Mouse (Mus musculus): ENCODE data around the gene Elob.
A peak's percentile ranks its signal among the peaks of the same experiment; 100 is the strongest.

Gene Elob

DNA sequence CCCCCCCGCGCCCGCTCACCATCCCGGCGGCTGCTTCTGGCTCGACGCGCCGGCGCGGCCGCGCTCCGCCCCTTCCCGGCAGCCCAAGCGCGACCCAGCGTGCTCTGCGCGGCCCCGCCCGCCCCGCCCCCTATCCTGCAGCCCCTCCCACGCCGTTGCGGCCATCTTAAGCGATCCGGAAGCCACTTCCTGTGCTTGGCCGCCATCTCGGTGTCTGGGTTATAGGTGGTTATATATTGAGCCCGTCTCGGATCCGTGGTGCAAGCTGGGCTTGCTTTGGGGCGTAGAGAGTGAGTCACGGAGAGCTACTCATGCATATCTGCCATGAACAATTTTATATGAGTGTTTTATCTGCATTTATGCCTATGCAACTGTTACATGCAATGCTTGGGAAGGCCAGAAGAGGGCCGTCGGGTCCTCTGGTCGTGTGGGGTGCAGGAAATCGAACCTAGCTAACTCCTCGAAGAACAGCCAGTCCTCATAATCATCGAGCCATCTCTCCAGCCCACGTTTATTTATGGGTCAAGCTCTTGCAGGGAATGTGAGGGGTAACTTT, at the start of gene Elob:
Gene Elob, minus strand, starts transcription at position 73 of the 556 bp plus-strand sequence.
- peak; percentile 93 for DNase-seq (ENCODE audit: low read depth, low spot score)

DNA sequence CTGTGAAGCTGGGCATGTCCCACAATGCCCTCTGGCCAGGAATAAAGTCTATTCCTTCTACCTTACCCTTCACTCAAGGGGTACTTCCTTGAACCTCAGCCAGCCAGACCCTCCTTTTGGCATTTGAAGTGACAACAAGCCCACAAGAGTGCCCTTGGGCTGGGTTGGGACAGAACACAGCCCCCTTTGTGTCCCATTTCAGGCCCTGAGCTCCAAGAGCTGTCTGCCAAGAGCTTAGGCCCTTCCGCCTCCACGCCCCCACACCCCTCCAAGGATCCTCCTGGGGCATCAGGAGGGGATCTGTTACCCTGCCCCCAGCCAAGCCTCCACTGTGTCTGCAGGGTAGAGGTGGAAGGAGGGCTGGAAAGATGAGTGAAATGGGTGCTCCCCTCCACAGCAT, 48.2 kb upstream of the Elob start:
- DNase-seq (ENCODE audit: low read depth, low spot score): no peak

DNA sequence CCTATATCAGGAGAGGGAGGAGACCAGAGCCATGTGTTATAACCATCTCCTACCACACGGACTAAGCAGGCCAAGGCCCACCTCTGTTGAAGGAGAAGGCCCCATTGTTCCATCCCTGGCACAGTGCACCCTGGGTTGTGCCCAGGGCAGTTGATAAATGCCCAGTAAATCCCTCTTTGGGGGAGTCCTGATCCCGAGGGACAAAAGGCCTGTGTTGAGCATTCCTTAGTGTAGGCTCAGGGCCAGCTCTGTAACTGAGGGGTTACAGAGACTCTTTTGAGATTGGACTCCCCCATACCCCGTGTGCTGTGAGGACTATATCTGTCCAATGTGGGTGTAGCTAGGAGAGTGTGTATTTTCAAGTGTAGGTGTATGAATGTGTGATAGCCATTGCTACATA, 47.8 kb upstream of the Elob start:
- no peak for DNase-seq (ENCODE audit: low read depth, low spot score)

DNA sequence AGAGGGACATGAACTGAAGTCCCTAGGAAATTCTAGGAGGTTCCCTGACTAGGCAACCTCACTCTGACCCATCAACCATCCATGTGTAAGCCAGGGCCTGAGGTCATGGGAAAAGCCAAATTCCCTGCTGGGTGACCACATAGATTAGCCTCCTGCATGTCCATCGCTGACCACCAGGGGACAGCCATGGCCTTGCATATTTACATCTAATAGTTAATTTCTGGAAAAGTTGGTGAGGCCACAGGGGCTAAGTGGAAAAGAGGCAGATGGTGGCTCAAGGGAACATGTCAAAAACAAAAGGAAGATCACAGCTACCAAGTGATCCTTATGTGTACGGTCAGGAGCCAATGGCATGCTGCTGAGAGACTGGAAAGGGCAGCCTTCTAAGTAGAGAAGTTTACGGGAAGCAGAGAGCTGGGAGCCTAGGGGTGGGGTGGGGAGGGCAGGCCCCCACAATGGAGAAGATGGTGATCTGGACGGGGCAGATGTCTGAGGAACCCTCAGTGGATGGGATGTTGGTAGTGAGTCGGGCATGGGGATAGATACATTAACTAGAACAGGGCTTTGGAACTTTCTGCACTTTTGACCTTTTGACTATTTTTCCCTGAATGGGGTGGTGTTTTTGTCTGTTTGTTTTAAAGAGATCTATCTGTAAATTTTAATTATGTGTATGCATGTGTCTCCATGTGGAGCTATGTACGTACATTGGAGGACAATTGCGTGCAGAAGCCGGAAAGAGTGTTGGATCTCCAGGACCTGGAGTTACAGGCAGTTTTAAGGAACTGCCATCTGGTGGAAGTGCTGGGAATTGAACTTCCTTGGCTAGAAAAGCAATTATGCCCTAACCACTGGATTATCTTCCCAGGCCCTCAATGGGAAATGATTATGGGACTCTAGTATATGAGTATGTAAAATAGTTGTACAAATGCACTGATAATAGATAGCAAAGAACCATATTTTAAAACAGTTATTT, 45.2 kb upstream of the Elob start:
- DNase-seq (ENCODE audit: low read depth, low spot score): no peak

DNA sequence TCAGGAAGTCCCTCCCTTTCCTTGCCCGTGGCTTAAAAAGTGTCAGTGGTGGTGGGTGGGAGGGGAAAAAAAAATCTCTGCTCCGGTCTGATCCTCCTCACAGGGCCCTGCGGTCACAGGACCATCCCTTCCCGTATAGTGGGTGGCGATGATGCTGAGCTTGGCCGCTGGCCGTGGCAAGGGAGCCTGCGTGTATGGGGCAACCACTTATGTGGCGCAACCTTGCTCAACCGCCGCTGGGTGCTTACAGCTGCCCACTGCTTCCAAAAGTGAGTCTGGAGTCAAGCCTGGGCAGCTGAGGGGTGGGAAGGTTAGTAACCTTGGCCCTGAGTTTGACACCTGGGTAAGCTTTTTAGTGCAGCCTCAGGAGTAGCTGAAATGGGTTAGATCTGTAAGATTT, 39.6 kb upstream of the Elob start:
- no peak for DNase-seq (ENCODE audit: low read depth, low spot score)

DNA sequence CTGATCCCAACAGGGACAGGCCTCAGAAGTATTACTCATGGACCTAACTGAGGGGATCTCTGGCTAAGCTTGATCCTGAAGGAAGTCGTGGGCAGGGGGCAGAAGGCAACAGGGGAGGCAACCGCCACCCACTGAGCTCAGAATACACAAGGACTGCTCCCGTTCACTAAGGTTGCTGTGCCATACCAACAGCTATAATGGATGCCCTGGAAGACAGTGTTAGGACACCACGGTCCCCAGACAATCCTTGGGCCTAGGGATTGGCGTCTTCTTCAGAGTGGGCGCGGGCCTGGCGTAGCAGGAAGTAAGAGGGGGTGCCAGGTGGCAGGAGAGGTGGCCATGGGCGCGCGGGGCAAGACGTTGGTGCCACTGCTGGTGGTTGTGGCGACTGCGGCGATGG, 38.8 kb upstream of the Elob start, which contains the start of gene Prss21:
Gene Prss21, plus strand, starts transcription at position 301 of the 400 bp plus-strand sequence.
- DNase-seq (ENCODE audit: low read depth, low spot score): no peak

DNA sequence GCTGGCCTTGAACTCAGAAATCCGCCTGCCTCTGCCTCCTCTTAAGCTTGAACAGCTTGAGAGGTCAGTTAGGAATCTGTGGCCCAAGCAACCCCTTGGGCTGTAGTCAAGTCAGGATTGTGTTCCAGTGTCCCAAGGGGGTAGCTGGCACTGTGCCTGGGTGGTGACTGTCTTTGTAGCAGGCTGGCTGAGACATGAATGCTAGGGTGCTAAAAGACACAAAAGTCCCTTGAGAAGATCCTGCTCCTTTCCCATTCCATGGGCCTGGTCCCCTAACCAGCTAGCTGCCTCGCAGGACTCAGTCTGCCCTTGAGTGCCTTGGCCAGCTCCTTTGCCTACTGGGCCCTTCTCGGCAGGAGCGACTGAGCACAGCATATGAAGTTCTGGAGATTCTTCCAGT, 34.0 kb upstream of the Elob start:
- DNase-seq (ENCODE audit: low read depth, low spot score): no peak

DNA sequence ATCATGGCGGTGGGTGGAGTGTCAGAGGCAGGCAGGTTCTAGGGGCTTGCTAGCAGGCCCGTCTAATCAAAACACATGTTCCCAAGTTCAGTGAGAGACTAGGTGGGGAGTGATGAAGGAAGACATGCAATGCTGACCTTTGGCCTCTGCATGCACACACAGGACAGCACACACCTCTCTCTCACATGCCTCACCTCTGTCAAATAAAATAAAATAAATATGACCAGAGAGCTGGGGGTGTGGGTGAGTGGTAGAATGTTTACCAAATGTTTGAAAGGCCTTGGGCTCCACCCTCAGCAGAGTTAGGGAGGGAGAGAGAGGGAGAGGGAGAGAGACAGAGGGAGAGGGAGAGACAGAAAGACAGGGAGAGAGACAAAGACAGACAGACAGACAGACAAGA, 29.0 kb upstream of the Elob start:
- DNase-seq (ENCODE audit: low read depth, low spot score): no peak

DNA sequence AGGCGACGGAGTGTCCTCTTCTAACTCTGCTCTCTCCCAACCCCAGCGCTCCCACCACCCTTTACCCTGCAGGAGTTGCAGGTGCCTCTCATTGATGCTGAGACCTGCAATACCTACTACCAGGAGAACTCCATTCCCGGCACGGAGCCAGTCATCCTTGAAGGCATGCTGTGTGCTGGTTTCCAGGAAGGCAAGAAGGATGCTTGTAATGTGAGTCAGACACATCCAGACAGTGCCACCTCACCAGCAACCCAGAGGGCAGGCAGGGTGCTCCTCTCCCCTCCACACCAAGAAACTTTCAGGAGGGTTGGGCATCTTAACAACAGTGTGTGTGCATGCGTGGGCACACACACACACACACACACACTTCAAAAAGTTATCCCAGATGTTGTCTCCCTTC, 28.3 kb upstream of the Elob start:
- no peak for DNase-seq (ENCODE audit: low read depth, low spot score)

DNA sequence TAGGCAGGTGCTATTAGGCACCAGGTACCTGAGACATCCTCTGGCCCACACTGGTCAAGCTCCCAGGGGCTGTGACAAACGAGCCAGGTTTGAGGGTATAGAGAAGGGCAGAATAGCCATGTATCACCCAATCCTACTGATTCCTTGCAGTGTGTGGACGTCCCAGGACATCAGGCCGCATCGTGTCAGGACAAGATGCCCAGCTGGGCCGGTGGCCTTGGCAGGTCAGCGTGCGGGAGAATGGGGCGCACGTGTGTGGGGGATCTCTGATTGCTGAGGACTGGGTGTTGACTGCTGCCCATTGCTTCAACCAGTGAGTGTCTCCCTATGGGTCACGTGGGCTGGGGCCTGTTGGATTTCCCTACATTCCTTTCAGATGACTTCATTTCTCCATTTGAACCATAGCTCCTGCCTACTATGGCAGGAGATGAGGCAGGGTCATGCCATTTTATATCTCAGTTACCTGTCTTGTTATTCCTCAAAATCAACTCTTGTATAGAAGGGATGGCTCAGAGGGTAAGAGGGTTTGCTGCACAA, 25.4 kb upstream of the Elob start:
- no peak for DNase-seq (ENCODE audit: low read depth, low spot score)

DNA sequence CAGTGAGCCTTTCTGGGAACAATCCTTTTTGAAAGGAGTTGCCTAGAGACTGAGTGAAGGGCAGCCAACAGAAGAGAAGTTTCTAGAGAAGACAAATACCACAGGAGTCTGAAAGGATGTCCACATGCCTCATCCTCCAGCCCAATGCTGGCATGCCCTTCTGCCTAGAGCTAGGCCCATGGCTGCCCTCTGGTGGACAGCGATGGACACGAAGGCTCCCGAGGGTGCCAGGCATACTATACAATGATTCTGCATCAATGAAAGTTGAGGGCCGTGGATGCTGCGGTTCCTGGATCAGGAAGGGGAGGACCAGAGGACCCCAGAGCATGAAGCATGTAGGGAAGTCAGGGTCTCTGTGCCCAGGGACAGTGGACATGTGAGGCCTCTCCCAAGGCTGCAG, 24.4 kb upstream of the Elob start:
- DNase-seq (ENCODE audit: low read depth, low spot score): peak; percentile 41

DNA sequence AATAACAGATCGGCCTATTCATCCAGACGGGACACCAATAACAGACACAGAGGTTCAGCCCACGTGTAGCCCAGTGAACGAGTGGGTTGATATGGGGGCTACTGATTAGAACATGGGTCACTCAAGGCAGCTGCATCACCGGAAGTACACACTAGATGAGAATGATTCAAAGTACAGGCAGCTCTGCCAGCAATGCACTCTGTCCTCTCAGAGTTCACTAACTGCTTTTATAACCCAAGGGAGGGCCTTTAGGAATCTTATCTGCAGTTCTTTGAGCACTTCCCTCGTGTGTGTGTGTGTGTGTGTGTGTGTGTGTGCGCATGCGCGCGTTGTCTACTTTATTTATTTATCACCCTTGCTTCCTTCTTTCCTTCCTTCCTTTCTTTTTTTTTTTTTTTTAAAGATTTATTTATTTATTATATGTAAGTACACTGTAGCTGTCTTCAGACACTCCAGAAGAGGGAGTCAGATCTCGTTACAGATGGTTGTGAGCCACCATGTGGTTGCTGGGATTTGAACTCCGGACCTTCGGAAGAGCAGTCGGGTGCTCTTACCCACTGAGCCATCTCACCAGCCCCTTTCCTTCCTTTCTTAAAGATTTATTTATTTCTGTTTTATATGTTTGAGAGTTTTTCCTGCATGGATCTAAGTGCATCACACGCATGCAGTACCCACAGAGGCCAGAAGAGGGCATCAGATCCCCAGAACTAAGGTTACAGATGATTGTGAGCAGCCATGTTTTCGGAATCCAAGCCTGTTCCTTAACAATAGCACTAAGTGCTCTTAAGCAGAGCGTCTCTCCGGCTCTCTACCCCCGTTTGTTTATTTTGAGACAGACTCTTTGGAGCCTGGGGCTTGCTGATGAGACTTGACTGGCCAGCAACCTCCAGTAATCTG, 22.2 kb upstream of the Elob start:
- peak; percentile 66 for DNase-seq (ENCODE audit: low read depth, low spot score)

DNA sequence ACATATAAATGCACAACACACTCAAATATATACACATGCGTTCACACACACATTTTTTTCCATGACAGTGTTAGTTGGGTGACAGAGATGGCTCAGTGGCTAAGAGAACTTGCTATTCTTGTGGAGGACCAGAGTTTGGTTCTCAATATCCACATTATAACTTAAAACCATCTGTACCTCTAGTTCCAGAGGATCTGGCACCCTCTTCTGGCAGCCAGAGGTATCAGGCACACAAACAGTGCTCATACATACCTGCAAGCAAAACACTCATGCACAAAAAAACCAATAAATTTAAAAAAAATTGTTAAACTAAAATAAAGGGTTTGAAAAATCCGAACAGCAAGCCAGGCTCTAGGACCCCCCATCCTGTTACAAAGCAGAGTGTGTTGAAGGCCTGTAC, 21.1 kb upstream of the Elob start:
- DNase-seq (ENCODE audit: low read depth, low spot score): no peak

DNA sequence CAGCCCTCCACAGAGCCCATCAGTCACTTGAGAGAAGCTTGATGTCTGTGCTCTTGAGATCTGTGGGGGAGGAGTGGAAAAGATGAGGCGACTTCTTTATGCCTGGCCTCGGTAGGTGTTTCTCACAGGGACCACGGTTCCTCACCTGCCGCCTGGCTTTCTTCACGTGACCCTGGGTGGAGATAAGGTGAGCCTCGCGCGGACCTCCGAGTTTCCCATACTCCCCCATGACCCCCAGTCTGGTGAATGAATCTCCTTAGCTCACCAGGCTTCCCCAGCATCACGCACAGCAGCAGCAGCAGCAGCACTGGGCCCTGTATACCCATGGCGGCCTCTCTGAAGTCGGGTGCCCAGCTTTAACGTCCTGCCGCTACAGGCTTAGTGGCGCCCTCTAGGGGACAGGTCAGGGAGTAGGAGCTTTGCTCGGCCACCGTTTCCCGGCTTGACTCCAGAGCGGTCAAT, 14.9 kb upstream of the Elob start, which contains the start of the genes Prss32 and Prss41:
Gene Prss32, plus strand, starts transcription at position 44 of the 462 bp plus-strand sequence.
Gene Prss41, minus strand, starts transcription at position 361 of the 462 bp plus-strand sequence.
- peak; percentile 76 for DNase-seq (ENCODE audit: low read depth, low spot score)

DNA sequence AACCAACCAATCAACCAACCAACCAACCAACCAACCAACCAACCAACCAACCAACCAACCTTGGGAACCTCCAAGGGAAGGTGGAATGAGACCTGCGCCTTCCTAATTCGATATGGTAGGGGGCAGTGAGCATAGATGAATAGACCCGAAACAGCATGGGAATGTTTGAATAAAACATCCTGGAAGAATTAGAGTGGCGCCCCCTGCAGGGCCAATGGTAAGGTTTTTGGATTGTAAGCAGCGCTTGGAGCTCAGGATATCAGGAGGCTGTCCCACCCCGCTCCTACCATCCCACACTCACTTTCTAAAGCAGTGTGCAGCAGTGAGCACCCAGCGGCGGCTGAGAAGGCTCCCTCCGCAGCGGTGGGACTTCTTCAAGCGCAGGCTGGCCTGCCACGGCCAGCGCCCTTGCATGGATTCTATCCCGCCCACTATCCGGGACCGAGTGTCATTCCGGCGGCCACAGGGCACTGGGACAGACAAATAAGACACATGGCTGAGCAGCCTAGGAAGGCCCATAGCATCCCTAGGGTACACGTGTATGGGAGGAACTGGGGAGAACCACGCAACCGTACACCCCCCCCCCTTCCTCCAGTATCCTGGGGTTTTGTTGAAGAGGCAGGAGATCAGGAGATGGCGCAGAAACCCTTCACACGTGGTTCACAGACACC, 14.3 kb upstream of the Elob start:
- DNase-seq (ENCODE audit: low read depth, low spot score): no peak

DNA sequence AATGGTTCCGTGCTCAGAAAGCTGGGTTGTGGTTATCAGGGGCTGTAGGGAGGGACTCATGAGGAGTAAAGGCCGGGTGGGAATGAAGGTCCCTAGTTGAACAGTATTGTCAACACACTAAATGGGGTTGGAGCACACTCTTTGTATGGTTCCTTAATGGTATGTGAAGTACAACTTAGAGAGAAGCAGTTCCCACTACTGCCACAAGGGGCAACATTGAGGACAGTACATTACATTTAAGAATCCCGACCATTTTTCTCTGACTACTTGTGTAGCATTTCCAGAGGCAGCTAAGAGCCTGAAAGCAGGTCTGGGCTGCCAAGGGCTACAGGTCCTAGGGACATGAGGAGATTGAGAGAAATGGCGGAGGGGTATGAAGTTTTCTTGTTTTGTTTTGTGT, 12.2 kb upstream of the Elob start:
- DNase-seq (ENCODE audit: low read depth, low spot score): peak; percentile 77

DNA sequence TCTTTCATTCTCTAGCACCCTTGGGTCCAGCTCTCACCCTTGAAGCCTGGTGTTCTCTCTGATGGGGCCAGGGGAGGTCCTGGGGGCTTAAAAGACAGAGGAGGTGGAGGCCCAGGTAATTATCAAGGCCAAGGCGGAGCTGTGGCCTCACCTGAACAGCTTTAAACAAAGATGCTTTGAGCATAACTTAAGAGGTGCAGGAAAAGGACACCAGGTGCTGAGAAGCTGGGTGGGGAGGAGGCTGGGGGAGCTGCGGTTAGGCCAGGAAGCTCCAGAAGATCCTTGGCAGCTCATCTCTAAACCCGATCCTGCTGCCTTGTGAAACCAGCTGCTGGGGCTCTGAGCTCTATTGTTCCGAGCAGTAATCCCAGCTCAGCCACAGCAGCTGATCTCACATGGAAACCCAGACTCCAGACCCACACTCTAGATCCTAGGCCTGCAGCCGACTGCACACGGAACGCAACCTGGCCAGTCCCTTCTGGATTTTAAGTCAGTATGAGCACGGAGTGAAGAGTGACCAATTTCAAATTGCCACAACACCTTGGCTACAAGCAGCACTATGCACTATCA, 7.2 kb upstream of the Elob start, which contains the start of gene Prss33:
Gene Prss33, minus strand, starts transcription at position 51 of the 570 bp plus-strand sequence.
- DNase-seq (ENCODE audit: low read depth, low spot score): no peak

DNA sequence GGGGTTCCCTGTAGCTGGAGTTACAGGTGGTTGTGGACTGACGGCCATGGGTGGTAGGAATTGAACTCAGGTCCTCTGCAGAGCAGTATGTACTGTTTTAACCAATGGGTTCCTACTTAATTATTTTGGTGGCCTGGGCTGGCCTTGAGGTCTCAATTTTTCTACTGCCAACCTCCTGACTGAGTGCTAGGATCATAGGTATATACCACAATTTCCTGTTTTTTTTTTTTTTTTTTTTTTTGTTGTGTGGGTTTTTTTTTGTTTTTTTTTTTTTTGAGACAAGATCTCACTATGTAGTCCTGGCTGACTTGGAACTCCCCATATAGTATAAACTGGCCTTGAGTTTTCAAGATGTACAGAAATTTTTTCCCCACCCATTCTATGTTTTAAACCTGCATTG, 2.3 kb upstream of the Elob start:
- DNase-seq (ENCODE audit: low read depth, low spot score): no peak

DNA sequence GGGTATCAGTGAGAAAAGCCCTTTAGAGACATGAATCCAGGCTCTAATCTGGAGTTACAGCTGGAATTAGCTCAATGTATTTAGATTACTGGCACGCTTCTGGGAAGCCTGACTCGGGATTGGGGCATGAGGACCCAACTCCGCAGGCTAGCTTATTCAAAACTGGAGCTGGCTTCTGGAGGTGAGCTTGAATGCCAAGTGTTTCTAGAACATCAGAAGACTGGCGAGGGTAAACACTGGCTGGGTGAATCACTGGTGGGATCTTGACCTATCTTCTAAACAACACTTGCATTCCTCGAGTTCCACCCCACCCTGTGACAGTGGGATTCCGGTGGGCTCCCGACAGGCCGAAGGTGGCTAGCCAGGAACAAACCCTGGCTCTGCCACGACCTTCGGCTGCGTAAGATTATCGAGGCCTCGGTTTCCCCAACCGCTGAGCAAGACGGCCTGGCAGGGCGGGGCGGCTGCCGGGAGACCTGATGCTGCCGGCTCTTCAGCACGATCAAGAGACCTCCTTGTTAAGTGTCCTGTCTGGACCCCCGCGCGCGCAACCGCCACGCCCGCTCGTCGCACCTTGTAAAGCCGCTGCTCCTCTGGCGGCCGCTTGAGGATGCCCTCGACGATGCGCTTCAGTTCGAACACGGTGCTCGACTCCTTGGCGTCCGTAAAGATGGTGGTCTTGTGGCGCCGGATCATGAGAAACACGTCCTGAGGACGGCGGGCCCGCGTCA, 500 bp downstream of the Elob start:
- peak; percentile 79 for DNase-seq (ENCODE audit: low read depth, low spot score)

DNA sequence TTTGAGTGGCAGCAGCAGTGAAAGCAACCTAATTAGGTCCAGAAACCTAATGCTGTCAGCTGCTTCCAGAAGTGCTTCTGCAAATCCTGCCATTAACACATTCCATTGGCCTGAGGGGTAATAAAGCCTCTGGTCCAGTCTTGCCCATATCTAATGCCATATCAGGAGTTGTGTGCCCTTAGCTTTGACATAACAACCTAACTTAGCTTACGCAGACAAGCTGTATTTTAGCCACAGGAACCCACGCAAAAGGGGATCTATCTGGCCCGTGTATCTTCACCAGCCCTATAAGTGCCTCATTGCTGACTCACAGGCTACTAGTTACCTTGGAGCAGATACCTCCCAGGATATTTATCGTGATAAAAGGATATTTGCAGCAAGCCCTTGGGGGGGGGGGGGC, 3.3 kb downstream of the Elob start:
- DNase-seq (ENCODE audit: low read depth, low spot score): no peak
